Mouse (Mus musculus) heart, postnatal 10 days (tissue): Measurements from ENCODE around the gene Peg3. TPM values are rescaled to one million over a fixed set of nuclear protein-coding genes. Genes with fewer than 3 reads are reported as not detected.
A peak's percentile ranks its signal among the peaks of the same experiment; 100 is the strongest.

ENCODE experiments used
- DNase-seq, 2 experiments: peaks; one replicate each; pipeline ENCODE4 v3.0.0; 2021
- intact Hi-C: fragments of 180-260 bp; cut with DNase I; formaldehyde crosslinking; loops from one replicate; pipeline ENCODE4 v1.15.1; 2025
- total RNA-seq, 2 experiments: library from RNA; stranded (reverse); gene quantifications; 2 replicates each; pipeline ENCODE4 v1.2.3; 2021

The Peg3 gene
- total RNA-seq, 2 experiments from 2014 or later = 41.1 to 46.9 TPM

GRCm38 (mm10) chr7:6727351-6728121 is 2.7 kb downstream of the Peg3 start:
- peak; percentile 87 to 91 for DNase-seq
- intact Hi-C loops = loop anchor here (1.0 to 2.0 kb wide), 3 partner anchors 67 to 365 kb away; partner anchors contain the start of gene Zfp78

- intact Hi-C loops = no loop called here
- DNase-seq = no peak
Measured at GRCm38 (mm10) chr7:6709396-6709795, 20.8 kb downstream of the Peg3 start.

- intact Hi-C loops = no loop called here
- peak; percentile 24 to 31 for DNase-seq
Measured at GRCm38 (mm10) chr7:6708451-6709180, 21.6 kb downstream of the Peg3 start.

GRCm38 (mm10) chr7:6707416-6708015 is 22.7 kb downstream of the Peg3 start:
- intact Hi-C loops = no loop called here

GRCm38 (mm10) chr7:6699230-6699629 is 31.0 kb downstream of the Peg3 start:
- no peak for DNase-seq
- intact Hi-C loops = loop anchor here (10.0 kb wide), 1 partner anchor 334 kb away; the partner anchor contains the start of gene Zfp78

More at GRCm38 (mm10) chr7:6707416-6708015, 22.7 kb downstream of the Peg3 start:
- no peak for DNase-seq

- intact Hi-C loops = loop anchor here (10.0 kb wide), 1 partner anchor 332 kb away; the partner anchor contains the start of gene Zfp78
Measured at GRCm38 (mm10) chr7:6696241-6697045, 33.8 kb downstream of the Peg3 start, which contains the start of gene Zim1. Gene Zim1, minus strand, starts transcription at chr7:6696450.

GRCm38 (mm10) chr7:6685511-6685910 is 44.7 kb downstream of the Peg3 start:
- no peak for DNase-seq
- intact Hi-C loops = no loop called here

More at GRCm38 (mm10) chr7:6696241-6697045, 33.8 kb downstream of the Peg3 start, which contains the start of gene Zim1:
- DNase-seq = peak; percentile 89 to 91

GRCm38 (mm10) chr7:6666726-6667125 is 63.5 kb downstream of the Peg3 start:
- DNase-seq = peak; percentile 33 to 35
- intact Hi-C loops = no loop called here

- no peak for DNase-seq
- intact Hi-C loops = no loop called here
Measured at GRCm38 (mm10) chr7:6663430-6663829, 66.8 kb downstream of the Peg3 start.

- DNase-seq = peak; percentile 42 to 64
- intact Hi-C loops = loop anchor here (1.0 to 10.0 kb wide), 4 partner anchors 67 to 305 kb away; no protein-coding TSS in a partner anchor
Measured at GRCm38 (mm10) chr7:6659605-6660004, 70.6 kb downstream of the Peg3 start.

GRCm38 (mm10) chr7:6658606-6659005 is 71.6 kb downstream of the Peg3 start:
- intact Hi-C loops = loop anchor here (2.0 to 10.0 kb wide), 2 partner anchors 278 to 304 kb away; no protein-coding TSS in a partner anchor
- DNase-seq = no peak

Other genes starting within 250 kb of the Peg3 start
- gene Olfr5, start 243.5 kb downstream of the Peg3 start, total RNA-seq = not detected
- not detected for gene Olfr1347, start 230.7 kb downstream of the Peg3 start, total RNA-seq
- not detected for gene Olfr1348, start 221.7 kb downstream of the Peg3 start, total RNA-seq
- gene Olfr1349, start 207.5 kb downstream of the Peg3 start, total RNA-seq = not detected
- gene Olfr1350, start 165.6 kb downstream of the Peg3 start, total RNA-seq = not detected
- gene Zim1, start 34.0 kb downstream of the Peg3 start, total RNA-seq = 1 to 10 TPM; 7.8 to 9.6 TPM
- gene Usp29, start 147 bp upstream of the Peg3 start, total RNA-seq = 1 to 10 TPM in 1 of 2 experiments, under 1 TPM in 1; 0.87 to 1.2 TPM